Mouse (Mus musculus): ENCODE measurements around the gene Pecam1. TPM values are rescaled to one million over a fixed set of nuclear protein-coding genes. Genes with fewer than 3 reads are reported as not detected.
"Not testable (repeated sequence)": the region's sequence is repeated elsewhere in the genome, so short reads cannot be mapped to it uniquely, and the experiment has no call there.

Pecam1 gene
- total RNA-seq, 1 experiment from 2014 or later, result 110 TPM

DNA sequence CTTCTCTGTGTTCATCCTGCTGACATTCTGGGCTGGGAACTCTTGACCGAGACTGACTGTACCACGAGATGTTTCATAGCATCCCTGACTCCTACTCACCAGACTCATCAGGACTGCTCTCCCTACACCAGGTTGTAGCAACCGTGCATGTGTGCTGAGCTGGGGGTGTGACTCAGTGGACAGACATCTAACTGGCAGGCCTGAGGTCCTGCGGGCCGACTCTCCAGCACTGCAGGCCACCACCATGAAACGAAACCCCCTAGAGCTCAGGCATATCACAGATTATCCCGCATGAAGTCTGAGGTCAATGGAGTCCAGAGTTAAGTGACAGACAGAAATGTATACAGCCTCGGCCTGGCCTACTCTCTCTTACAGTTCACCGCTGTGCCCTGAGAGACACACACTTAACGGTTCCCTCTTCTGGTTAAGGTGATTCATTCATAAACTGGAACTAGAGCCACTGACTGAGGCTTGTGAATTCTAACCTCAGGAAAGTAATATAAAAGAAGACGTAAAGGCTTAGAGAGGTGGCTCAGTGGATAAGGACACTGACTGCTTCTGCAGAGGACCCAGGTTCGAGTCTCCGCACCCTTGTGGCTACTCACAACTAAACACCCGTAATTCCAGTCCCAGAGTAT is 83.8 kb downstream of the Pecam1 start:
- DNase-seq, result no peak

DNA sequence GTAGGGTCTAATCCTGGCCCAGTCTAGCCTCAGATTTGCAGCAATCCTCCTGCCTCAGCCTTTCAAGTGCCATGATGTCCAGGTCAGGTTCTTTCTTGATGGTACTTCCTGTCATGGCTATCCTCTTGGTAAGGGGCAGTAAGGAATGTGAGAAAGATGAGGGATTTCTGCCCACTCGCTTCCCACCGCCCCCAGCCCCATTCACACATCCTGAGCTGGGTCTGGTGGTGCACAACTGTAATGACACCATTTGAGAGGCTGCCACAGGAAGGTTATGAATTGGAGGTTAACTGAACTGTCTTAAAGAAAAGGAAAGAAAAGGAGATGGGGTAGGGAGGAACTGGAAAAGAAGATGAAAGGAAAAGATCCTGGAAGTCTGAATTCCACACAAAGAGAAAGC is 84.6 kb downstream of the Pecam1 start:
- no peak for DNase-seq

DNA sequence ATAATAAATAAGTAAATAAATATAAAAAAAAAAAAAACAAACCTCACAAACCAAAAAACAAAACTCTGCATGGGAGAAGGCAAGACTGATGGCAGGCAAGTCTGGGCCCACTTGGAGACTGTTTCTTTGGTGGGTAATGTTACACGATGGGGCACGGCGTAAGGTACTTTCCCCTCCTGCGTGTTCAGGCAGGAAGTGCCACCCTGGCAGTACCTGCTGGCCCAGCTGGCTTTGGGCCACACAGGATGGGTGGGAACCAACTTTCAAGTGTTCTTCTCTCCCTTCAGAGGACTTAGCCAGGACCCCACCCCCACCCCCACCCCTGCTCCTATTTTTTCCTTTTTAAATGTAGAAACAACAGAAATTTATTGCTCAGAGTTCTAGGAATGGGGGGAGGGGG is 85.1 kb downstream of the Pecam1 start:
- DNase-seq, result peak; percentile 30

DNA sequence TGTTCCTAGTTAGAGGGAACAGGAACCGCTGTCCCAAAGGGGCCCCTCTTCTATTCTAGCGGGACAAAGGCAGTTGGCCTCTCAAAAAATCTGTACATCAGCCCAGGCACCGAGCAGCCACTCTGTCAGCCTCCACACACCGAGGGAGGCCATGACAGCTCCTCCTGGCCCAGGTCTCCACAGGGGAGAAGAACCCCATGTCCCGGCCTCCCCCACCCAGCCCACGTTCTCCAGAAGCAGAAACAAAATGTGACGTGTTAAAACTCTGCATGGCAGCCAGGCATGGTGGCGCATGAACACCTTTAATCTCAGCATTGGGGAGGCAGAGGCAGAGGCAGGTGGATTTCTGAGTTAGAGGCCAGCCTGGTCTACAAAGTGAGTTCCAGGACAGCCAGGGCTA is 85.7 kb downstream of the Pecam1 start:
- no peak for DNase-seq

DNA sequence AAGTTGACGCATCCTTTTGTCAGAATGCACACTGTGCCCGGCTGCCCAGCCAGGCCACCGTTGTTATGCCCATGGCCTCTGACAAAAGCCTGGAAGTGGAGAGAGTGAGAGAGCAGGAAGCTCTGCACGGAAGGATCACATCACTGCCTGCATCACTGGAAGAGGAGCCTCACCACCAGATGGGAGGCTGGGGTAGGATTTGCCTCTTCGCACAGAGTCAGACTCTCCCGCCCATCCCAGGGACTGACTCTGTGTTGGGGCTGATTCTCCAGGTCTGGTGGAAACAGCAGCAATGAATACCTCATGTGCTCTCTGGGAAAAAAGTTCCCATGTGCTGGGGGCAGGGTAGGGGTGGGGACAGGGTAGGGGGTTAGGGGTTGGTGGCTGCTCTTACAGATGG is 86.6 kb downstream of the Pecam1 start:
- no peak for DNase-seq

DNA sequence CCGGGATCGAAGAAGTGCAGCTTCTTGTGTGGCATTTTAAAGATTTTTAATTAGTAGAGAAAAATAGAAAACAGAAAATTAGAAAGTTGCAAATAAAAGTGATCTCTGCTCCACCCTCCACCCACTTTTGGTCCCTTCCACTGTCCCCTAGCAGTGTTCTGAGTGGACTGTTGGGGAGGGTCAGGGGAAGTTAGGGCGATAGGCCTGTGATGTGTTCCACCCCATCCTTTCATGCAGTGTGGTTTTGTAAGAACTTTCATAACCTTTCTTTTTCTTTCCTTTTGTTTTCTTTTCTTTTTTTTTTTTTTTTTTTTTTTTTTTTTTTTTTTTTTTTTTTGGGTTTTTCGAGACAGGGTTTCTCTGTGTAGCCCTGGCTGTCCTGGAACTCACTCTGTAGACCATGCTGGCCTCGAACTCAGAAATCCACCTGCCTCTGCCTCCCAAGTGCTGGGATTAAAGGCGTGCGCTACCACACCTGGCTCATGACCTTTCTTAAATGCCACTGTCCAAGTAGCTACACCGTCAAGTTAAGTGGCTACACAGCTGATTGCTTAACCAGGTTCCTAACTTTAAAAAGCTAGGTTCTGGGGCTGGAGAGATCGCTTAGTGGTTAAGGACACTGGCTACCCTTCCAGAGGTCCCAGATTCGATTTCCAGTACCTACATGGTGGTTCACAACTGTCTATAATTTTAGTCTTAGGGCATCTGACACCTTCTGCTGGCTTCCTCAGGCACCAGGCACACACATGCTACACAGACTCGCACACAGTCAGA is 87.6 kb downstream of the Pecam1 start:
- DNase-seq, result no peak

DNA sequence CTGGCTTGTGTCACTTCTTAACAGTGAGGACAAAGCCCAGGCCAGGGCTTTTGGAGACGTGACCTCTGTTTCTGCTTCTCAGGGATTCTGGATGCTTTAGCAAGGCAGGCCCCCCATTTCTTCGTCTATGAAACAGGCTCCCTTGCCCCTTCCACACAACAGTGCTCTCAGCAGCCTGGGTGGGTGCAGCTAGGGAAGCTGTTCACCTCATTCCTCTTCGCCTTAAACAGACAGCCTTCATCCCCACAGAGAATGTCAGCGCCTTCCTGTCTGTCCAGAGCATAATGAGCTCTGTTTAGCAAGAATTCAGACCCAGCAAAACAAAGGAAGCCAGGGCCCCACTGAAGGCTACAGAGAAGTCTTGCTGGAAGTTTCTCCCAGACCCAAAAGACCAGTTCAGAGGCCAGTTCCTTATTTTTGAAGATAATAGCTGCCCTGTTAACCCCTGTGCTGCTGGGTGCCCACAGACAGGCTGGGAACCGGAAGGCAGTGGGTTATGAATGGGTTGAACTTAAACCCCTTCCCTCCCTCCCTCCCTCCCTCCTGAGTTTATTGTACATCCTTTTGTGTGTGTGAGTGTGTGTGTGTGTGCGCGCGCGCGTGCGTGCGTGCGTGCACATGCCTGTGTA is 89.9 kb downstream of the Pecam1 start:
- peak; percentile 46 for DNase-seq

DNA sequence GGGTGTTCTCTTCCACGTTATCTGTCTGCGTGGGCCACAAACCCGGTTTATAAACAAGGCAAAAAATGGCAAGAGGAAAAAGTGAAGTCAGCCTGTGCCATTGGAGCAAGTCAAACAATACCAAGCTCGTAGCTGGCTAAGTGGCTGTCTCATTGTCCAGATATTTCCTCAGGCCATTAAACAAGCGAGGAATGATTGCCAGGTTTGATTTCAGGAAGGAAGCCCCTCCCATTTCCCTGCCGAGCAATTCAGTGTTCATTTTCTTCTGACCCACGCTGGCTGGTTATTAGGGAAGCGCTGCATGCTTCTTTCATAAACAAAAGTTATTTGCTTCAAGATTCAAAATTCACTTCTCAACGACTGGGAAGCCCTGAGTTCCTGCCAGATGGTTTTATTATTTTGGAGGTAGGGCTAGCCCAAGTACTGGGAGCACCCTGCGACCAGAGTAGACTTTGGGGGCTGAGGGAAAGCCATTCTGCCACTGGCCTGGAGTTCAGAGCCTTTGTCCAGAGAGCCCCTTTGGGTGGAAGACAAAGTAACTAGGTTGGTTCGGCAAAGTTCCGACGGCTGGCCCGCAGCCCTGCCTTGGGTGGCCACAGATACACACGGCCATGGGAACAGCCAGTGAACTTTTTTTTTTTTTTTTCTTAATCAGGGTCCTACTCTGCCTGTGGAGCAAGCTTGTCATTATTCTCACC is 90.7 kb downstream of the Pecam1 start:
- DNase-seq, result peak; percentile 49

DNA sequence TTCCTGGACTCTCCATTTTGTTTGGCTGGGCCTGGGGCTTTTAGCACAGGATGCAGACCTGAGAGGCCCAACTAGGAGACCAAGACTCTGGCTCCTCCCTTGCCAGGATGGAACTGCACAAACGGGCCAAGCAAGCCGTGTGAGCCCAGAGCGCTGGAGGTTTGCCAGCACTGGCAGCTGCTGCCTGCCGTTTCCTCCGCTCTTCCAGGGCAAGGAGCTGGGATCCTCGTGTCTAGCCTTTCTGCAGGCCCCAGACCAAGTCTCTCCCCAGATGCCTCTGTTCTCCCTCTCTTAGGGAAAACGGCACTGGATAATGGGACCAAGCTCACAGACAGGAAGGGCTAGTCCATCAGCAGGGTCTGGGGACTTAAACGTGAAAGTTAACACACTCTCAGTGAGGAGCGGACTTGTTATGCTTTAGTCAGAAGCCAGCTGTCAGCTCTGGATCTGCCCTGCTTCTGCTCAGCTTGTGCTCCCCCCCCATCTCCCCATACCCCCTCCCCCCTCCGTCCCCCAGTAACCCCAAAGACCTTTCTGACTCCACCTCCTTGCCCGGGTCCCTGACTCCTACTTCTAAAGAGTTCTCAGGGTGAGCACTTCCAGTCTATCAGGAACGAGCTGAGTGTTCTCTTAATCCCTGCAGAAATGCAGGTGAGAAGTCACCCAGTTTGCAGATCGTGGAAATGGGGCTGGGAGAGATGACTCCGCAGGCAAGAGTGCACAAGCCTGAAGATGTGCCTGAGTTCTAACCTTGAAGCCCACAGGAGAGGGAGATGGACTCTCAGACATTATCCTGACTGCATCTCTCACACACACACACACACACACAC is 92.2 kb downstream of the Pecam1 start:
- DNase-seq, result peak; percentile 87

DNA sequence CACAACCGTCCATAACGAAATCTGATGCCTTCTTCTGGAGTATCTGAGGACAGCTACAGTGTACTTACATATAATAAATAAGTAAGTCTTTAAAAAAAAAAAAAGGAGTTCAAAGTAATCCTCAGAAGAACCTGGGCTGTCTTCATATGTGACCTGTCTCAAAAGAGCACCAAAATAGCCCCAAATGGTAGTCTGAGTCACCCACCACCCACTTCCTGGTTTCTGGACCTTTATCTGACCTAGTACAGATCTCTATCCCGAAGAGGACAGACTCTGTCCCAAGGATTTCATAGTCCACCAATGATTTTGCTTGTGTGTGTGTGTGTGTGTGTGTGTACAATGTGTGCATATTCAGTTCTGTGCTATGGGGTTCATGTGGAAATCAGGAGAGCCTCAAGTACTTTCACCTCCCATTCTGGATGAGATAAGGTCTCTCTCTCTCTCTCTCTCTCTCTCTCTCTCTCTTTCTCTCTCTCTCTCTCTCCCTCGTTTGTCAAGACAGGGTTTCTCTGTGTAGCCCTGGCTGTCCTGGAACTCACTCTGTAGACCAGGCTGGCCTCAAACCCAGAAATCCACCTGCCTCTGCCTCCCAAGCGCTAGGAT is 93.4 kb downstream of the Pecam1 start:
- DNase-seq, result not testable (repeated sequence)

DNA sequence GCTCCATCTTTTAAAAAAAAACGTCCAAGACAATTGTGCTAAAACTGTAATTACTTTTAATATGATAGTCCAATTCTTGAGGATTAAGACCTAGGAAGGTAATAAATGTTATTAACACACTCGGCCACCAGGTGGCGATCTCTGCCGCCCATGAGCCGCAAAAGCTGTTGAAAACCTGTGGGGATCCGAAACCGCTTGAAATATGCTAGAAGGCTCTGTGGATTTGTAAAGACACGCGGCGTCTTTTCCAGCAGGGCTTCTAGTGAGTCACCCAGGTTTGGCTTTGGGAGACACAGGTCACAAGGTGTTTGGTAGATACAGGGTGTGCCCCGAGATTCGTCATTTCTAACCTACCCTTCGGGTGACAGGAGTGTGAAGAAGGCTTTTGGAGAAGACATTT is 102.1 kb downstream of the Pecam1 start:
- peak; percentile 85 for DNase-seq

DNA sequence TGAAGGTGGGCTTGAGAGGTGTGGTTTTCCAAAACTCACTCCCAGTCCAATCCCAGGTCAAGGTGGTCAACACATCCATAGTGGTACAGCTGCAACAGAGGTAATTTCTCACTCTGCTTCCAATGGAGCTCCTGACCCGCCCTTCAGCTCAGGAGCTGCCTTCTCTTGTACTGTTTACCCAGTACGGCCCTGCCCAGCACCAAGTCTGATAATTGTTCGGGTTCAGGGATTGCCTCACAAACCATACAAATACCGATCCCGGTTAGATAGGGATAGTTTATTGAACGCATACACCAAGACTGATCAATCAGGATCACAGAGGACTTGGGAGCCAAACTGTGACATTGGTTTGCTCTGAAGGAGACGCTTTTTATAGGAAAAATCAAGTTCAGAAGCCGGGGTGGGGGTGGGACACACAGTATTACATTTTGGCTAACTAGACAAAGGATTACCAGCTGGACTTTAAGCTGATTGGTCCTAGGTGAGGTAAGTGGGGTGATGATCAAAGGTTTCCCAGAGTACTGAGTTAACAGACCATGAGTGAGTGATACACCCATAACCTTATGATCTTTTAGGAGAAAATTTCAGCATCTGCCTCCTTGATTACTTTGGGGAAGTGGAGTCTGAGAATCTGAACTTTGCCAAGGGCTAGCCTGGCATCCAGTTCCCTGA is 107.3 kb downstream of the Pecam1 start:
- no peak for DNase-seq

DNA sequence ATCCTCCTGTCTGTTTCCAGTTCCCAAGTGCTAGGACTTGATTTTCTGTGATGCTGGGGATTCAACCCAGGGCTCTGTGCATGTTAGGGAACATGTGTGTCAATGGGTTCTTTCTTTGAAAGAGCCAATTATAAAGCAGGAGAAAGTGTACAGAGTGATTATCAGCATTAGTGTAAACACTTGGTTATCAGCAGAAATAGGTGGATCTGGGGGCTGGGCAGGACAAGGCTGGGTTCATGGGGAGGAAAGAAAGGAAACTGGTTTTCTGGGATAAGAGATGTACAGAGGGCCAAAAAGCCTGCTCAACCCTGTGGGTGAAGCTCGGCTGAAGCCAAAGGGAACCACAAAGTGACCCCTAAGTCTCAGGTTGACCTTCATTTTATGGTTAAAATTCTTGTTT is 108.8 kb downstream of the Pecam1 start:
- DNase-seq, result no peak

DNA sequence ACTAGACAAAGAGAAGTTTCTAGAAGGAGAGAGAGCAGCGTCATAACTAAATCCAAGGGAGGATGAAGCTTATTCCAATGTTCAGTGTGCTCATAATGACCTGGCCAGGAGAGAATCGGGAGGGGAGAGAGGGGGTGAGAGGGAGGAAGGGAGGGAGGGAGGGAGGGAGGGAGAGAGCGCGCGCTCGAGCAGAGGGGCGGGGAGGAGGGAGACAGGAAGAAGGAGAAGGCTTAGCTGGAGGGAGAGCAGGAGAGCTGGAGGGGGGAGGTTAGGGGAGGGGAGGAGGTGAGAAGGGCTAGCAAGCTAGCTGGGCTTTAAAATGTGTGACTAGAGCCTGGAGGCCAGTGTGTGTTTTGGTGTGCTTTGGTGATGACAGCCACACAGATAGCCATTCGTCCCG is 110.4 kb downstream of the Pecam1 start:
- DNase-seq, result no peak

DNA sequence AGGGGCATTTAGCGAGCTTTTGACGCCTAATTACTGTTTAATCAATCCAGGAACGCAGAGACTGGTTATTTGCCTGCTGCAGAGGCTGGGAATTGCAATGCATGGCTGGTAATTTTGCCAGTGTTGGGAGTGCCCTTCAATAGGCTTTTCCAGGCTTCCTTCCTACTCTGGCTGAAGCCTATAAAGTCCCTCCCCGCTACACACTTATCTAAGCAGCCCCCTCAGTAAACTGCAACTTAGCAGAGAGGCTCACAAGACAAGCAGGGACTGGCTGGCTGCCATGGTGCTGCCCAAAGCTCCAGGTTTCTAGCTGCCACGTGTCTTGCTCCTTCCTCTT is 111.1 kb downstream of the Pecam1 start:
- no peak for DNase-seq

DNA sequence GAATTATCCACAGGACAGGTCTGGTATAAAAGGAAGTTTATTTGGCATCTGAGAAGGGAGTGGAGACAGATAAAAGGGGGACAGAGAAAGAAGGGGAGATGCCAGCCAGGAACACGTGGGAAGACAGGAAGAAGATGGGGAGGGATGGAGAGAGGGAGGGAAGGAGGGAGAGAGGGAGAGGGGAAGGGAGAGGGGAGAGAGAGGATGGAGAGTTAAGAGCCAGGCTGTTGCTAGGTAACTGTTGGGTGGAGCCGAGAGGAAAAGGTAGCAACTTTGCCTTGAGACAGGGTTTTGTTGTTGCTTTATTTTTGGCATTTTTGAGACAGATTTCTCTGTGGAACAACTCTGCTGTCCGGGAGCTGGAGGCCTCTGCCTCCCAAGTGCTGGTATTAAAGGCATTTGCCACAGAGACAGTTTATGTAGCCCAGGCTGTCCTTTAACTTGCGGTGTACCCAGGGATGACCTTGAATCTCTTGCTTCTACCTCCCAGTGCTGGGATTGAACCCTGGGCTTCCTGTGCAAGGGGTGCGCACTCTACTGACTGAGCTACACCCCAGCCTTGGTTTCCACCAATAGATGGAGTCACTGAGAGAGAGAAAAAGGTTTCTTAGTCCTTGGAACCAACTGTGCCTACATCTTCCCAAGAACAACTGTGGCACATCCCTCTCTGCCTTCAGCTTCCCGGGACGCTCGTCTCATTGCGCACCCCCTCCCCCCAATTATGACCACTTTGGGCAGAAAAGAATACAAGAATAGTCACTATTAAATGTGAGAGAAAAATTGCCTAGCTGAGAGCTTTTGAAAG is 111.7 kb downstream of the Pecam1 start:
- DNase-seq, result no peak

DNA sequence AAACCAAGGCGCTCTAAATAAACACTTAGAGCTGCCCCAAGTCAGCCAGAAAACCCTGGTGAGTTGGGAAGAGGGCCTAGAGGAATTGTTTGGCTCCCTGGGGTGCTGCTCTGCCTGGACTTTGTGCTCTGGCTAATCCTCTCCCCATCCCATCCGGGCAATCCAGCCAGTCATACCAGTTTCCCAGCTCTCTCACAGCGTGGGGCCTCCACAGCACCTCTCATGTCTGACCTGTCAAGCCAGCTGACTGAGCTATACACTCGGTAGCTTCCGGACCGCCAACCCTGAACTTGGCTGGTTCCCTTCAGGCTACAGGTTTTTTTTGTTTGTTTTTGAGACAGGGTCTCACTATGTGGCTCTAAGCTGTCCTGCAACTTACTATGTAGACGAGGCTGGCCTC is 112.7 kb downstream of the Pecam1 start:
- no peak for DNase-seq

DNA sequence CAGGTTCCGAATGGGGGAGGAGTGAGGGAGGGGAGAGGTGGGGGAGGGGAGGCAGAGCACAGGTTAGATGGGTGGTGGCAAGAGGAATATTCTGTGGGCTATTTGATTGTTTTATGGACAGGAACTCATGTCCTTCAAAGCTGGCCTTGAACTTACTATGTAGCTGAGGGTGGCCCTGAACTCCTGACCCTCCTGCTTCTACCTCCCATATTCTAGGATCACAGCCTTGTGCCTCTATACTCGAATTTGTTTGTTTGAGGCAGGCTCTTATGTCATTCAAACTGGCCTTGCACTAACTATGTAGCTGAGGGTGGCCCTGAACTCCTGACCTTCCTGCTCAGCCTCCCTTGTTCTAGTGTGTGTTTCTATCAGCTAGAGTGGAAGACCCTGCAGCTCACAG is 114.5 kb downstream of the Pecam1 start:
- no peak for DNase-seq

DNA sequence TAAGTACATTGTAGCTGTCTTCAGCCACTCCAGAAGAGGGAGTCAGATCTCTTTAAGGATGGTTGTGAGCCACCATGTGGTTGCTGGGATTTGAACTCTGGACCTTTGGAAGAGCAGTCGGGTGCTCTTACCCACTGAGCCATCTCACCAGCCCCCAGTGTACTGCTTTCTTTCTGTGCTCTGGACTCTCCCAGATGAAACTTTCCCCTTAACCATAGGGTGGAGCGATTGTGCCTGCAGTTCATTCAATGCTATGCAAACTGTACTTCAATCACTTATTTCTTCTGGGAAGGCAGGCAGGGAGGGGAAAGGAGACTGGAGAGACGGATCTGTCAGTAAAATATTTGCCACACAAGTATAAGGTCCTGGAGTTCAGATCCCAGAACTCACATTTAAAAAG is 116.3 kb downstream of the Pecam1 start:
- DNase-seq, result not testable (repeated sequence)

DNA sequence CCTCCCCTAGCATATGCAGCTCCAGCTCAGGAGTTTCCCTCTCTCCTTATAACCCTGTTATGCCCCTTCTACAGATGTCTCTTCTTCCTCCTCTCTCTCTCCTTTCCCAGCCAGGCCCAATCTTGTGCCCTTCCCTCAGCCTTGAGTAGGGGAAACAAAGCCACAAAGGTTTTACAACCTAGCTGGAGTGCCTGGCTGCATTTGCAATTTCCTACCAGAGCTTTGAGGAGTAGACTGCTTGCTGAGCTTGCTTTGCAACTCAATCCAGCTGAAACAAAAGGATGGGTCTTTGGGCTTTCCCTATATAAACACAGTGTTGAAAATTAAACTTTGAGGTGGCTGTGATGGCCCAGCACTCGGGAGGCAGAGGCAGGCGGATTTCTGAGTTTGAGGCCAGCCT is 117.0 kb downstream of the Pecam1 start:
- DNase-seq, result no peak
